Mouse (Mus musculus): ENCODE data around the gene Pigo.
A peak's percentile ranks its signal among the peaks of the same experiment; 100 is the strongest.
"Not testable (repeated sequence)": the region's sequence is repeated elsewhere in the genome, so short reads cannot be mapped to it uniquely, and the experiment has no call there.

Pigo gene

DNA sequence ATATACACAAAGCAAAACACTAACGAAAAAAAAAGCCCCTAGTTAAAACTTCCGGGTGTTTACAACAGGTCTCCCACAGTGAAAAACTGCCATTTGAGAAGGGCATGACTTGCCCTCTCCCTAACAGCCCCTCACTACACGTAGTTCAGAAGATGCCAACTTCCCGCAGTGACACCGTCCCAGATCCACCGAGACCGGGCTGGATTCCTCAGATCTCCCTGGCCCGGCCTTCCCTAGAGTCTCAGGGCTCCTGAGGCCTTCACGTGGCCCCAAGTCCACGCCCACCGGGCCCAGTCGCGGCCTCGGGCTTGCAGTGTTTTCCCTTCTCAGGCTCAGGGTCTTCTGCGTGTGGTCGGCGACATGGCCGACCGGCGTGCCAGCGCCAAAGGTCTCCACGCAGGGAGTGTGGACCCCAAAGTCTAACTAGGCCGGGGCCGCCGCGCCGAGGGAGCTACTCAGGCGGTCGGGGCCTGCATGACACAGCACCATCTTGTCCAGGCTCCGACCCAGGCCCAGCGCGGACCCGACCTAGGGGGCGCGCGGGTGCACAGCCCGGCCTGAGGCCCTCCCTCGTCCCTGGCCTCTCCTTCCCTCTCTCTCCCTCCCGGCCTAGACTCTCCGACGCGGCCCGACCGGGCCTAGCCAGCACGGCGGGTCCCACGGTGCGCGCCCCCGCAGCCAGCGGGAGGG lies 26.0 kb downstream of the Pigo start:
- DNase-seq = peak; percentile 81

GRCm38 (mm10) chr4:42998022-42998421 lies 27.6 kb downstream of the Pigo start:
- DNase-seq = no peak

DNA sequence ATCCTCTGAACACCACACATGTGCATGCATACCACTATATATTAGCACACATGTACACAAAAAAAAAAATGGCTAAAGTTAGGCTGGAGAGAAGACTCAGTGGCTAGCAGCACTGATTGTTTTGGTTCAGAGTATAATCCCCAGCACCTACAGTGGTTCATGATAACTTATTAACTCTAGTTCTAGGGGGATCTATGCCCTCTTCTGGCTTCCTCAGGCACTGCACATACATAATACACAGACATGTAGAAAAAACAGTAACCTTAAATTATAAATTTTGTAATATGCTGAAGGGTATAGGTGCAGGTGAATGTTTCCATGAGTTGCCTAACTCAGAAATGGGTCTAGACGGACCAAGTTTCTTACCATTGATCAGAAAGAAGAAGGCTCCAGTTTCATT lies 37.3 kb downstream of the Pigo start:
- DNase-seq = no peak

- DNase-seq = not testable (repeated sequence)
Observed at GRCm38 (mm10) chr4:42980467-42980866, 45.2 kb downstream of the Pigo start.

GRCm38 (mm10) chr4:42978062-42978461 lies 47.6 kb downstream of the Pigo start:
- no peak for DNase-seq

DNA sequence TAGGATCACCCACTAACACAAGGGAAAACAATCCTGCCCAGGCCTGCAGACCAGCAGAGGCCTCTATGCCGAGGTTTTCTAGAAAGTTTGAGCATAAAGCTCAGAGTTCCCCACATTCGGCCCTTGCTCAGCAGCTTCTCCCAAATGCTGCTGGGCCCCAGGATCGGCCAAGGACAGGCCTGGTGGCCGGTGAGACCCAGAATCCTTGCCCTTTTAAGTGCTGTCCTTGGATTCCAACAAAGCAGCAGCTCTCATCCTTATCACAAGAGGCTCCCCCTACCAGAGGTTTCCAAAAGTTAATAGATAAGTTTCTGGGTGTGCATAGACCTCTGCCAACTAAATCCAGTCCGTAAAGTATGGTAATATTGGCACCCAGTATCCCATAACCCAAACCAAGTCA lies 51.8 kb downstream of the Pigo start:
- DNase-seq = no peak

DNA sequence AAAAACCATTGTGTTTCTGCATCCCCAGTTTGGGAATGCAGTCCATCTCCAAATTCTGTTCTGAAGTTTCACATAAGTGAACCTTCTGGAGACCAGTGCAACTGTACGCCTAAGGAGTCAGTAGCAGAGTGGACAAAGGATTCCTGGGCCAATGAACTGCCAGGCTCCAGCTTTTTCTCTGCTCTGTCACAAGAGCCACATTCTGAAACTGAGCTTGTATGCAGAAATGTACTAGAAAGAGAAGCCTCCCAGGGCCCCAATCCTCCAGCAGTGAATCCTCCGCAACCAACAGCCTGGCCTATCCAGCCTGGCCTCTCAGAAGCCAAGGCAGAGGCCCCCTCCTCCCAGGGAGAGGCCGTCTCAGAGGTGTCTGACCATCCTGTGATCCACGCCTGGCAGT lies 52.7 kb downstream of the Pigo start:
- DNase-seq = no peak

GRCm38 (mm10) chr4:42969304-42969703 lies 56.3 kb downstream of the Pigo start, which contains the start of gene 1700022I11Rik:
TSS of gene 1700022I11Rik (plus strand) at chr4:42969604.
- no peak for DNase-seq

All from thymus, postnatal 4 days (tissue).